Mouse (Mus musculus): Measurements from ENCODE around the gene Vps54. TPM values are rescaled to one million over a fixed set of nuclear protein-coding genes. Genes with fewer than 3 reads are reported as not detected.

Gene Vps54
- total and polyA plus RNA-seq, 3 experiments, result 20.4 to 37.5 (median 22.9) TPM

DNA sequence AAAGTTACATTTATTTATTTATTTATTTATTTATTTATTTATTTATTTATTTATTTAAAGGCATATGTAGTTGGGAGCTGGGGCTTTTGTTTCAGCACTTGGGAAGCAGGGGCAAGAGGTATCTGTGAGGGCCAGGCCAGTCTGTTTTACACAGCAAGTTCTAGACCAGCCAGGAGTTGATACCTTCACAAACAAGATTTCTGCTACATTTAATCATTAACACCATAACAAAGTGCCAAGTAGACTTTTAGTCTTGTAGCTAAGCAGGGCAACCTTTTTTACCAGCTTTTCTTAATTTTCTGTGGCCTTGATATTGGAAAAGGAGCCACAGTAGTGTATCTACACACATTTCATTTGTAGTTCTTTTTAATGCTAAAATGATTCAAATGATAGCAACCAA lies 3.7 kb upstream of the Vps54 start:
- Histone ChIP-seq H3K9ac (ENCODE audit: insufficient read depth, low read depth) (no peak overlapping the region), H3K4me1 (ENCODE audit: control insufficient read depth in 1 of 2, insufficient read depth in 2 of 2) (peaks cover 0 to 4% of the 10 kb centered on the region in 2 experiments; a peak in 1 of 4 replicates), H3K9me3 (replicated peaks; ENCODE audit: low read length) (no peaks in the 10 kb centered on the region), H3K4me3 (replicated peaks in 1 of 3; ENCODE audit: low read depth in 2 of 3, low read length in 2 of 3, poor library complexity in 1 of 3) (no peak overlapping the region), H3K27me3 (replicated peaks) (peaks cover 5% of the 10 kb centered on the region), H3K4me2 (ENCODE audit: insufficient read depth, low read depth, poor library complexity, severe bottlenecking) (no peak overlapping the region), H3K79me2 (replicated peaks; ENCODE audit: control insufficient read depth, extremely low read depth, insufficient read depth, poor library complexity, severe bottlenecking) (peaks cover 17% of the 10 kb centered on the region), H3K27ac (ENCODE audit: insufficient read depth, low read depth) (no peak overlapping the region), H3K36me3 (replicated peaks in 1 of 2; ENCODE audit: control insufficient read depth in 1 of 2, insufficient read depth in 1 of 2, low read length in 1 of 2) (no peaks in the 10 kb centered on the region)
- in situ Hi-C loops (cut with MboI; ENCODE audit: low pct_ligation_motif_present, low pct_unique_long_range_greater_than_20kb, low sequenced_read_pairs), result no loop called here
- dilution Hi-C loops (cut with MboI; ENCODE audit: extremely low pct_ligation_motif_present, extremely low pct_unique_long_range_greater_than_20kb, low sequenced_read_pairs), result no loop called here
- DNase-seq (ENCODE audit: extremely low read depth), result no peak
- no peak for TF ChIP-seq SMC3 (IDR thresholded peaks at IDR 0.05; ENCODE audit: low read depth, low read length)
- TF ChIP-seq UBTF (IDR thresholded peaks at IDR 0.05; ENCODE audit: low read depth, low read length), result no peak
- no peak for TF ChIP-seq NRF1 (IDR thresholded peaks at IDR 0.05; ENCODE audit: low read depth, low read length)
- TF ChIP-seq E2F4 (IDR thresholded peaks at IDR 0.05; ENCODE audit: insufficient replicate concordance, low read depth, low read length), result no peak
- no peak for TF ChIP-seq NELFE (IDR thresholded peaks at IDR 0.05; ENCODE audit: low read depth, low read length)

DNA sequence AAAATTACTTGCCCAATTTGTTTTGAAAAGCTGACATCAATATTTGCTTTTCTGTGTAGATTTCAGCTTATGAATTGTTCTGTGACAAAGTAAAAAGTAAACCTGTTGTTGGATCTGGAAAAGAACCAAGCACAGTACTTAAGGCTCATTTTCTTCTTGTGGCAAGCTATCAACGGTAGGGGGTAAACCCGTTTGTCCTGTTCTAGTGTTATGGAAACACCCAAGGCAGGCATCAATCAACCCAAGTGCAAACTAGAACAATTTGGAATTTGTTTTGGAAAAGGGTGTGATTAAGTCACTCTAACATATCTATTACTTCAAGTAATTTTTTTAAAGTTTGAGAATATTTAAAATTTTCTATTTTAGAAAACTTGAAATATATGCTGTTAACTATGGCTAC lies 3.3 kb upstream of the Vps54 start:
- H3K4me2 ChIP-seq (ENCODE audit: insufficient read depth, low read depth, poor library complexity, severe bottlenecking), result no peak overlapping the region
- no peak for DNase-seq (ENCODE audit: extremely low read depth)
- in situ Hi-C loops (cut with MboI; ENCODE audit: low pct_ligation_motif_present, low pct_unique_long_range_greater_than_20kb, low sequenced_read_pairs), result no loop called here
- dilution Hi-C loops (cut with MboI; ENCODE audit: extremely low pct_ligation_motif_present, extremely low pct_unique_long_range_greater_than_20kb, low sequenced_read_pairs), result no loop called here
- H3K4me3 ChIP-seq (replicated peaks in 1 of 3; ENCODE audit: low read depth in 2 of 3, low read length in 2 of 3, poor library complexity in 1 of 3), result no peak overlapping the region
- no peaks in the 10 kb centered on the region for H3K36me3 ChIP-seq (replicated peaks in 1 of 2; ENCODE audit: control insufficient read depth in 1 of 2, insufficient read depth in 1 of 2, low read length in 1 of 2)
- TF ChIP-seq MAFK (IDR thresholded peaks at IDR 0.05; ENCODE audit: insufficient replicate concordance, low read length) (no peak), EP300 (IDR thresholded peaks at IDR 0.05; ENCODE audit: low read length) (no peak), ZMIZ1 (IDR thresholded peaks at IDR 0.05; ENCODE audit: low read depth, low read length) (no peak), MYC (IDR thresholded peaks at IDR 0.05; ENCODE audit: low read depth, low read length) (no peak), CTCF (conservative IDR thresholded peaks at IDR 0.05 in 1 of 2, IDR thresholded peaks at IDR 0.05 in 1 of 2; ENCODE audit: low read depth in 2 of 2, low read length in 2 of 2) (no peak), TCF12 (IDR thresholded peaks at IDR 0.05; ENCODE audit: low read depth, low read length) (no peak), RCOR1 (conservative IDR thresholded peaks at IDR 0.05; ENCODE audit: low read depth, low read length) (no peak), MAZ (IDR thresholded peaks at IDR 0.05; ENCODE audit: low read depth, low read length) (no peak), TBP (conservative IDR thresholded peaks at IDR 0.05; ENCODE audit: low read depth, low read length) (no peak), PAX5 (IDR thresholded peaks at IDR 0.05; ENCODE audit: low read length) (no peak), USF1 (IDR thresholded peaks at IDR 0.05; ENCODE audit: low read depth, low read length) (no peak), JUN (IDR thresholded peaks at IDR 0.05; ENCODE audit: insufficient read depth, low read depth, low read length) (no peak), SMC3 (IDR thresholded peaks at IDR 0.05; ENCODE audit: low read depth, low read length) (no peak), KAT2A (IDR thresholded peaks at IDR 0.05; ENCODE audit: insufficient replicate concordance, low read length) (no peak), SIN3A (IDR thresholded peaks at IDR 0.05; ENCODE audit: low read length) (no peak)
- H3K27ac ChIP-seq (ENCODE audit: insufficient read depth, low read depth), result no peak overlapping the region
- peaks cover 0 to 8% of the 10 kb centered on the region in 2 experiments; a peak in 2 of 4 replicates for H3K4me1 ChIP-seq (ENCODE audit: control insufficient read depth in 1 of 2, insufficient read depth in 2 of 2)
- H3K27me3 ChIP-seq (replicated peaks), result peaks cover 5% of the 10 kb centered on the region
- H3K9ac ChIP-seq (ENCODE audit: insufficient read depth, low read depth), result no peak overlapping the region
- no peaks in the 10 kb centered on the region for H3K9me3 ChIP-seq (replicated peaks; ENCODE audit: low read length)
- H3K79me2 ChIP-seq (replicated peaks; ENCODE audit: control insufficient read depth, extremely low read depth, insufficient read depth, poor library complexity, severe bottlenecking), result peaks cover 21% of the 10 kb centered on the region
